Mouse (Mus musculus): Measurements from ENCODE around the gene Lig1. TPM values are rescaled to one million over a fixed set of nuclear protein-coding genes. Genes with fewer than 3 reads are reported as not detected.

Gene Lig1
- polyA plus RNA-seq, 1 experiment: 49.4 TPM

GRCm38 (mm10) chr7:13303372-13303771 lies 26.3 kb downstream of the Lig1 start:
- H3K27ac ChIP-seq (ENCODE audit: insufficient read depth, low read depth, low read length): no peak overlapping the region
- H3K4me3 ChIP-seq (ENCODE audit: insufficient read depth, low read length): no peak overlapping the region
- no peak for TF ChIP-seq CTCF (IDR thresholded peaks at IDR 0.05; ENCODE audit: low read depth, low read length)
- no peak for TF ChIP-seq POLR2A (IDR thresholded peaks at IDR 0.05; ENCODE audit: borderline replicate concordance, low read depth, low read length)
- H3K4me1 ChIP-seq (ENCODE audit: control insufficient read depth, insufficient read depth, low read length): peaks cover 12% of the 10 kb centered on the region

DNA sequence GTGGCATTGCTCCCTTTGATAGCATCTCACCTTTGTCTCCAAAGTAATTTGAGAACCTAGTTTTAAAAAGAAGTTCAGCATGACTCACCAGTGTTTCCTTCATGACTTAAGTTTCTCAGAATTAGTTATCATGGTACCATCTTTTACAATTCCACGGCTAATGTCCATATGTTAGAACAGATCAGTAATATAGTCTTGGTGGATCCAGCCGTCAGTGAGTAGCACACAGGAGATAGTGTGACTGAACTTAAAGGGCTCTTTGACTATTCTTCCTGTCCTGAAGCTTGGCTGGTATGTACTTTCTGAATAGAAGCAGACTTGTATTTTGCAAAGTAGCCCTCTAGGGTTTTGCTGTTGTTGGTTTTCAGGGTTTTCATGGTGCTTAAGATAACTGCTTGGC lies 32.3 kb downstream of the Lig1 start:
- no peak overlapping the region for H3K4me3 ChIP-seq (ENCODE audit: insufficient read depth, low read length)
- H3K4me1 ChIP-seq (ENCODE audit: control insufficient read depth, insufficient read depth, low read length): no peaks in the 10 kb centered on the region
- TF ChIP-seq POLR2A (IDR thresholded peaks at IDR 0.05; ENCODE audit: borderline replicate concordance, low read depth, low read length) (no peak), CTCF (IDR thresholded peaks at IDR 0.05; ENCODE audit: low read depth, low read length) (no peak)
- H3K27ac ChIP-seq (ENCODE audit: insufficient read depth, low read depth, low read length): no peak overlapping the region

DNA sequence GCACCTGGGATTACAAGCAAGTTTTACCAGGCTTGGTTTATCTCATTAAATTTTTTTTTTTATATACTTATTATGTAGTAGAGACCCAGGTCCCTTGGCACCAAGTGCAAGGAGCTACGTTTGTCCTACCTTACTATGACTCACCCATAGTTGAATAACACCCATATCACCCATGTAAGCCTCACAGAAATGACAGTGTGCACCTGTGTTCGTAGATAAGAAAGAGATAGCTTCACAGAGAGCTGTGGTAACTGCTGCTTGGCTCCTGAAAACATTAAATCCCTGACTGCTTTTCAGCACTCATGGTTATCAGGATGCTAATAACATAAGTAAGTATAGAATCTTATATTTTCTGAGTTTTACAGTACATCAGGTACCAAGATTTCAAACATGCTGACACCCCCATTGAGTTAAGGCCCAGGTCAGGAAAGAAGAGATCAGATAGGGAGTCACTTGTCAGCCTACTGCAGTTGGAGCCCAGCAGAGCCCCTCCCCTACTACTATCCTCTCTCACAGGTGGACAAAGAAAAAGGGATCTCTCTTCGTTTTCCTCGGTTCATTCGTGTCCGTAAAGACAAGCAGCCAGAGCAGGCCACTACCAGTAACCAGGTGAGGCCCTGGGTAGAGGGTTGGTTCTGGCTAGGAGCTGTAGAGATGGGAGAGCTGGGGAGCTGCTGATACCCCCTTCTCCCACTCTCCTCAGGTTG lies 33.6 kb downstream of the Lig1 start:
- no peak overlapping the region for H3K27ac ChIP-seq (ENCODE audit: insufficient read depth, low read depth, low read length)
- no peaks in the 10 kb centered on the region for H3K4me1 ChIP-seq (ENCODE audit: control insufficient read depth, insufficient read depth, low read length)
- H3K4me3 ChIP-seq (ENCODE audit: insufficient read depth, low read length): no peak overlapping the region
- TF ChIP-seq POLR2A (IDR thresholded peaks at IDR 0.05; ENCODE audit: borderline replicate concordance, low read depth, low read length) (no peak), CTCF (IDR thresholded peaks at IDR 0.05; ENCODE audit: low read depth, low read length) (no peak)

DNA sequence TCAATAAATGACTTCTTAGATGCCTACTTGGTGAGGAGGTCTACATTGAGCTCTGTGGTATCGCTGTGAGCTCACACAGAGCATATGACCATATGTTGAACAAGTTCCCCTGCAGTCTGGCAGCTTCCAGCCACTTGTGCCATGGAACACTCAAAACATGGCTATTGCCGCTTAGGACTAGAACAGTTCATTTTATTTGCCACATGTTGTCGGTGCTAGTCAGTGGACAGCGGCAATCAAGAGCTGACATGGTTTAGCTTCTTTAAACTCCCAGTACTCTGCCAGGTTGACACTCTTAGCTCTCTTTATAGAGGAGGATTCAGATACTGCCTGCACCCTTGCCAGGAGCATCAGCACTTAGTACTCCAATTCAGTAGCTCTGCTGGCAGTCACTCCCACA lies 34.3 kb downstream of the Lig1 start:
- Histone ChIP-seq H3K4me3 (ENCODE audit: insufficient read depth, low read length) (no peak overlapping the region), H3K27ac (ENCODE audit: insufficient read depth, low read depth, low read length) (no peak overlapping the region)
- TF ChIP-seq POLR2A (IDR thresholded peaks at IDR 0.05; ENCODE audit: borderline replicate concordance, low read depth, low read length) (no peak), CTCF (IDR thresholded peaks at IDR 0.05; ENCODE audit: low read depth, low read length) (no peak)

DNA sequence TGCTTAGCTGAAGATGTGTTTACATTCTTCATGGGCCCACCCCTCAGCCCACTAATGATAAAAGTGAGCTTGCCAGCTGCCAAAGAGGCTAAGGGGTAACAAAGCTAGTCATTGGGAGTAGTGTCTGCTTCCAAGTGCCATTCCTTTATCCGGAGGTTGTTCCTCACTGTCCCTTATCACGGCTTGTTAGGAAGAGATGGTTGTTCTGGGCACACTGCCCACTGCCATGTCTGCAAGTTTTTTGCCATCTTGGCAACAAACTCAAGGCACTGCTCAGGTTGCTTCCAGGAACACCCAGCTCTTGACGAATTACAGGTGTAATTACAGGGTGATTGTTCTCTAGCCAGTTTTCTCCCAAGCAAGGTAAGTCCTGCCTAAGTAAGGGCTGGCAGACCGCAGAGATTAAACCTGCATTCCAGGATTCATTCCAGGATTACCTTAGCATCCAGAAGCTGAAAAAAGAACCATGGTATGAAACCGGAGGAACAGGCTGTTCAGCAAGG lies 37.1 kb downstream of the Lig1 start:
- Histone ChIP-seq H3K4me1 (ENCODE audit: control insufficient read depth, insufficient read depth, low read length) (no peaks in the 10 kb centered on the region), H3K4me3 (ENCODE audit: insufficient read depth, low read length) (no peak overlapping the region), H3K27ac (ENCODE audit: insufficient read depth, low read depth, low read length) (no peak overlapping the region)
- TF ChIP-seq CTCF (IDR thresholded peaks at IDR 0.05; ENCODE audit: low read depth, low read length): no peak
- TF ChIP-seq POLR2A (IDR thresholded peaks at IDR 0.05; ENCODE audit: borderline replicate concordance, low read depth, low read length): no peak

More for the DNA sequence above, 34.3 kb downstream of the Lig1 start:
- no peaks in the 10 kb centered on the region for H3K4me1 ChIP-seq (ENCODE audit: control insufficient read depth, insufficient read depth, low read length)

DNA sequence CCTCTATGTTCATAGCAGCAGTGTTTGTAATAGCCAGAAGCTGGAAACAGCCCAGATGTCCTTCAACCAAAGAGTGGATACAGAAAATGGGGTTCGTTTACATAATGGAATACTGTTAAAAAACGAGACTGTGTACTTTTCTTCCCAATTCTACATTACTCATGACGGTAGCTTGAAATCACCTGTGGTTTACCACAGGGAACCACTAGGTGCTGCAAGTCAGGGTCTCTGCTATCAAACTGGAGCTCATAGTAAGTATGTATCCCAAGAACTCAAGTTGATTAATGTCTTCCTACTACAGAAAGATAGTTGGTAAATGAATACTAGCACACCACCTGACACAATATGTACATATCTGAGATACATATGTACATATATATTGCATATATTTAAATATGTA lies 44.3 kb downstream of the Lig1 start:
- H3K4me3 ChIP-seq (ENCODE audit: insufficient read depth, low read length): no peak overlapping the region
- no peak overlapping the region for H3K27ac ChIP-seq (ENCODE audit: insufficient read depth, low read depth, low read length)
- no peak for TF ChIP-seq POLR2A (IDR thresholded peaks at IDR 0.05; ENCODE audit: borderline replicate concordance, low read depth, low read length)
- no peak for TF ChIP-seq CTCF (IDR thresholded peaks at IDR 0.05; ENCODE audit: low read depth, low read length)
- H3K4me1 ChIP-seq (ENCODE audit: control insufficient read depth, insufficient read depth, low read length): no peaks in the 10 kb centered on the region

- Histone ChIP-seq H3K27ac (ENCODE audit: insufficient read depth, low read depth, low read length) (no peak within 1 kb of the TSS), H3K4me1 (ENCODE audit: control insufficient read depth, insufficient read depth, low read length) (no peaks in the 10 kb centered on the region), H3K4me3 (ENCODE audit: insufficient read depth, low read length) (no peak within 1 kb of the TSS)
- TF ChIP-seq CTCF (IDR thresholded peaks at IDR 0.05; ENCODE audit: low read depth, low read length): no peak
- TF ChIP-seq POLR2A (IDR thresholded peaks at IDR 0.05; ENCODE audit: borderline replicate concordance, low read depth, low read length): no peak
Observed at GRCm38 (mm10) chr7:13324316-13324715, 47.2 kb downstream of the Lig1 start, which contains the start of gene Pla2g4c. TSS of gene Pla2g4c (plus strand) at chr7:13324655.

DNA sequence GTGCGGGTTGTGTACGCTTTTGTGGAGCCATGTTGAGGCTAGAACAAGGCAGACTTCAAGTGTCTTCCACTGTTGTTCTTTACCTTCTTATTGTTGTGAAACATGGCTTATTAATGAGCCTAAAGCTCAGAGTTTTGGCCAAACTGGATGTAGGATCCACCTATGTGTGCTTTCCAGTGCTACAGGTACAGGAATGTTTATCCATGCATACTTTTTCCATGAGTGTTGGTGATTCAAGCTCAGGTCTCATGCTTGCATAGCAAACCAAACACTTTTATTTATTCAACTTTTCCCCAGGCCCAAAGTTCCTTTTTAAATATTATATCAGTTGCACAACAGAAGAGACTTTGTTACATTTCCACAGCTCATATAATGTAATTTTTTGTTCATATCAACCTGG lies 53.5 kb downstream of the Lig1 start:
- H3K27ac ChIP-seq (ENCODE audit: insufficient read depth, low read depth, low read length): no peak overlapping the region
- H3K4me1 ChIP-seq (ENCODE audit: control insufficient read depth, insufficient read depth, low read length): no peaks in the 10 kb centered on the region
- TF ChIP-seq CTCF (IDR thresholded peaks at IDR 0.05; ENCODE audit: low read depth, low read length): no peak
- TF ChIP-seq POLR2A (IDR thresholded peaks at IDR 0.05; ENCODE audit: borderline replicate concordance, low read depth, low read length): no peak
- no peak overlapping the region for H3K4me3 ChIP-seq (ENCODE audit: insufficient read depth, low read length)

GRCm38 (mm10) chr7:13355943-13356342 lies 78.9 kb downstream of the Lig1 start:
- no peak for TF ChIP-seq POLR2A (IDR thresholded peaks at IDR 0.05; ENCODE audit: borderline replicate concordance, low read depth, low read length)
- no peak for TF ChIP-seq CTCF (IDR thresholded peaks at IDR 0.05; ENCODE audit: low read depth, low read length)
- Histone ChIP-seq H3K4me3 (ENCODE audit: insufficient read depth, low read length) (no peak overlapping the region), H3K27ac (ENCODE audit: insufficient read depth, low read depth, low read length) (no peak overlapping the region), H3K4me1 (ENCODE audit: control insufficient read depth, insufficient read depth, low read length) (no peaks in the 10 kb centered on the region)

Other genes starting within 250 kb of the Lig1 start
- 161 and 167 TPM in 2 replicates for gene Chmp2a, start 242.5 kb upstream of the Lig1 start, polyA plus RNA-seq (2012; ENCODE audit: insufficient read depth, insufficient read length, missing spikeins)
- gene Ube2m, start 239.0 kb upstream of the Lig1 start, polyA plus RNA-seq (2012; ENCODE audit: insufficient read depth, insufficient read length, missing spikeins): 171 and 193 TPM in 2 replicates
- 1.2 and 1.5 TPM in 2 replicates for gene Mzf1, start 222.5 kb upstream of the Lig1 start, polyA plus RNA-seq (2012; ENCODE audit: insufficient read depth, insufficient read length, missing spikeins)
- gene Vmn1r85, start 182.1 kb upstream of the Lig1 start, polyA plus RNA-seq (2012; ENCODE audit: insufficient read depth, insufficient read length, missing spikeins): not detected in 2 replicates
- 0.57 TPM in 1 of 2 replicates, not detected in the other for gene Vmn1r86, start 157.4 kb upstream of the Lig1 start, polyA plus RNA-seq (2012; ENCODE audit: insufficient read depth, insufficient read length, missing spikeins)
- gene Vmn1r87, start 137.1 kb upstream of the Lig1 start, polyA plus RNA-seq (2012; ENCODE audit: insufficient read depth, insufficient read length, missing spikeins): 0.13 TPM in 1 of 2 replicates, not detected in the other
- 0.07 TPM in 1 of 2 replicates, not detected in the other for gene Vmn1r88, start 117.7 kb upstream of the Lig1 start, polyA plus RNA-seq (2012; ENCODE audit: insufficient read depth, insufficient read length, missing spikeins)
- not detected in 2 replicates for gene Vmn1r89, start 64.3 kb upstream of the Lig1 start, polyA plus RNA-seq (2012; ENCODE audit: insufficient read depth, insufficient read length, missing spikeins)
- gene Zswim9, start 1.4 kb downstream of the Lig1 start, polyA plus RNA-seq (2012; ENCODE audit: insufficient read depth, insufficient read length, missing spikeins): 4.3 and 7.2 TPM in 2 replicates
- gene Pla2g4c, start 47.4 kb downstream of the Lig1 start, polyA plus RNA-seq (2012; ENCODE audit: insufficient read depth, insufficient read length, missing spikeins): 0.32 TPM in 2 replicates
- gene Cabp5, start 120.8 kb downstream of the Lig1 start, polyA plus RNA-seq (2012; ENCODE audit: insufficient read depth, insufficient read length, missing spikeins): not detected in 2 replicates
- not detected in 2 replicates for gene Bsph1, start 173.6 kb downstream of the Lig1 start, polyA plus RNA-seq (2012; ENCODE audit: insufficient read depth, insufficient read length, missing spikeins)

All from bone marrow macrophage, adult 2 months (primary cell).